Mouse (Mus musculus): ENCODE measurements around the gene Fancc.

- no peak for TF ChIP-seq POLR2A (IDR thresholded peaks at IDR 0.05; ENCODE audit: borderline replicate concordance, insufficient read depth, low read length)
- TF ChIP-seq CTCF (IDR thresholded peaks at IDR 0.05; ENCODE audit: borderline replicate concordance, insufficient read depth, low read depth, low read length), result no peak
Observed at GRCm38 (mm10) chr13:63316407-63316806, 180.7 kb downstream of the Fancc start.
